Mouse (Mus musculus): ENCODE data around the gene Fkbp15. TPM values are rescaled to one million over a fixed set of nuclear protein-coding genes. Genes with fewer than 3 reads are reported as not detected.

Fkbp15 gene
- polyA plus RNA-seq, 1 experiment, result 21.6 TPM

- Histone ChIP-seq H3K4me1 (ENCODE audit: control insufficient read depth, insufficient read depth, insufficient read length, low read length) (peaks cover 2% of the 10 kb centered on the region; the same call in 1 of the 2 replicates), H3K27me3 (ENCODE audit: control insufficient read depth, insufficient read depth, low read length) (no peaks in the 10 kb centered on the region), H3K4me3 (ENCODE audit: low read depth, low read length) (no peak overlapping the region), H3K27ac (ENCODE audit: insufficient read depth, low read depth, low read length) (no peak overlapping the region), H3K36me3 (ENCODE audit: control insufficient read depth, insufficient read depth, low read length) (peaks cover 42% of the 10 kb centered on the region)
- WGBS, result 63% methylated on average over 4 of the region's 4 CpGs
- TF ChIP-seq POLR2A (IDR thresholded peaks at IDR 0.05; ENCODE audit: low read depth, low read length) (no peak), CTCF (IDR thresholded peaks at IDR 0.05; ENCODE audit: extremely low read depth, insufficient read length, insufficient replicate concordance, low read depth, low read length) (no peak)
Observed at GRCm38 (mm10) chr4:62397616-62398365, 37.4 kb upstream of the Fkbp15 start.

- 83% methylated on average over 1 of the region's 1 CpGs for WGBS
- no peak for TF ChIP-seq POLR2A (IDR thresholded peaks at IDR 0.05; ENCODE audit: low read depth, low read length)
- no peak for TF ChIP-seq CTCF (IDR thresholded peaks at IDR 0.05; ENCODE audit: extremely low read depth, insufficient read length, insufficient replicate concordance, low read depth, low read length)
Observed at GRCm38 (mm10) chr4:62395806-62396205, 35.5 kb upstream of the Fkbp15 start.

DNA sequence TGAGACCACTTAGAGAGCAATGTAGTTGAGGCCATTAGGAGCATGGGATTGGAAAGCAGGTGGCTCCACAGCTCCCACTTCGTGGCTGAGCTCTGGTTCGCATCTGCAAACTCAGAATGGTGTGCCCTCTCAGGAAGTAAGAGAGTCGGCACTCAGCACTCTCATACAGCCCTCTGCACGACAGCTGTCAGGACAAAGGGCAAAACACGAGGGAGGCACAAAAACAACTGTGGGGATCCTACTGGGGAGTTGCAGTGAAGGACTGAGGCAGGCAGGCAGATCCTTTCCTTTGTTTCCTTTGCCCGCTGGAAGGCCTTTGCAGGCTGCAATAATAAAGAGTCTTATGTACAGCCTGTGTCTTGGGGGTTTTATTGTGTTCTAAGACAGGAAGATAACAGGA lies 33.1 kb upstream of the Fkbp15 start:
- peaks cover 27% of the 10 kb centered on the region for H3K36me3 ChIP-seq (ENCODE audit: control insufficient read depth, insufficient read depth, low read length)
- H3K27me3 ChIP-seq (ENCODE audit: control insufficient read depth, insufficient read depth, low read length), result no peaks in the 10 kb centered on the region
- no peak overlapping the region for H3K4me3 ChIP-seq (ENCODE audit: low read depth, low read length)
- no peak for TF ChIP-seq CTCF (IDR thresholded peaks at IDR 0.05; ENCODE audit: extremely low read depth, insufficient read length, insufficient replicate concordance, low read depth, low read length)
- TF ChIP-seq POLR2A (IDR thresholded peaks at IDR 0.05; ENCODE audit: low read depth, low read length), result no peak
- WGBS, result 35% methylated on average over 6 of the region's 6 CpGs
- peaks cover 10% of the 10 kb centered on the region; the same call in 1 of the 2 replicates for H3K4me1 ChIP-seq (ENCODE audit: control insufficient read depth, insufficient read depth, insufficient read length, low read length)
- H3K27ac ChIP-seq (ENCODE audit: insufficient read depth, low read depth, low read length), result no peak overlapping the region

More at GRCm38 (mm10) chr4:62395806-62396205, 35.5 kb upstream of the Fkbp15 start:
- H3K4me1 ChIP-seq (ENCODE audit: control insufficient read depth, insufficient read depth, insufficient read length, low read length), result peaks cover 2% of the 10 kb centered on the region; the same call in 1 of the 2 replicates
- H3K27ac ChIP-seq (ENCODE audit: insufficient read depth, low read depth, low read length), result no peak overlapping the region
- H3K27me3 ChIP-seq (ENCODE audit: control insufficient read depth, insufficient read depth, low read length), result no peaks in the 10 kb centered on the region
- no peak overlapping the region for H3K4me3 ChIP-seq (ENCODE audit: low read depth, low read length)
- H3K36me3 ChIP-seq (ENCODE audit: control insufficient read depth, insufficient read depth, low read length), result peaks cover 38% of the 10 kb centered on the region

GRCm38 (mm10) chr4:62391892-62392291 lies 31.5 kb upstream of the Fkbp15 start:
- H3K36me3 ChIP-seq (ENCODE audit: control insufficient read depth, insufficient read depth, low read length), result peaks cover 34% of the 10 kb centered on the region
- peaks cover 11% of the 10 kb centered on the region; the same call in 1 of the 2 replicates for H3K4me1 ChIP-seq (ENCODE audit: control insufficient read depth, insufficient read depth, insufficient read length, low read length)
- TF ChIP-seq CTCF (IDR thresholded peaks at IDR 0.05; ENCODE audit: extremely low read depth, insufficient read length, insufficient replicate concordance, low read depth, low read length) (no peak), POLR2A (IDR thresholded peaks at IDR 0.05; ENCODE audit: low read depth, low read length) (no peak)
- no peaks in the 10 kb centered on the region for H3K27me3 ChIP-seq (ENCODE audit: control insufficient read depth, insufficient read depth, low read length)
- WGBS, result 87% methylated on average over 7 of the region's 7 CpGs
- H3K27ac ChIP-seq (ENCODE audit: insufficient read depth, low read depth, low read length), result no peak overlapping the region
- no peak overlapping the region for H3K4me3 ChIP-seq (ENCODE audit: low read depth, low read length)

GRCm38 (mm10) chr4:62389592-62390512 lies 29.5 kb upstream of the Fkbp15 start:
- Histone ChIP-seq H3K36me3 (ENCODE audit: control insufficient read depth, insufficient read depth, low read length) (peaks cover 31% of the 10 kb centered on the region), H3K27me3 (ENCODE audit: control insufficient read depth, insufficient read depth, low read length) (no peaks in the 10 kb centered on the region), H3K27ac (ENCODE audit: insufficient read depth, low read depth, low read length) (no peak overlapping the region), H3K4me3 (ENCODE audit: low read depth, low read length) (no peak overlapping the region), H3K4me1 (ENCODE audit: control insufficient read depth, insufficient read depth, insufficient read length, low read length) (peaks cover 11% of the 10 kb centered on the region; the same call in 1 of the 2 replicates)
- WGBS, result 25% methylated on average over 5 of the region's 5 CpGs
- TF ChIP-seq POLR2A (IDR thresholded peaks at IDR 0.05; ENCODE audit: low read depth, low read length), result no peak
- TF ChIP-seq CTCF (IDR thresholded peaks at IDR 0.05; ENCODE audit: extremely low read depth, insufficient read length, insufficient replicate concordance, low read depth, low read length), result no peak

DNA sequence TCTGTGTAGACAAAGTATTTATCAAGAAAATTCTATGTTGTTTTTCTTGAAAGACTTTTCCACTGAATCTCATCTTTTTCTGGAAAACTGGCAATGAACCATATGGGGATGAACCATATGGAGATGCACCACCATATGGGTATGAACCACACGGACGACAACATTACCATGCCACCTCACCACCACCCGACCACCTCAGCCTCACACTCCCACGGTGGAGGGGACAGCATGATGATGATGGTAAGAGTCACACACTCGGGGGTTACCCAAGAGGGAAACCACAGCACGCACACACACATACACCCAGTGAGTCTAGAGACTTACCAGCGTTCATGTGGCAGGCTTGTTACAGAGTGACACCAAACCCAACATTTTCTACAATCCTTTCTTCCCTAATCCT lies 25.1 kb upstream of the Fkbp15 start:
- WGBS, result 93% methylated on average over 7 of the region's 7 CpGs
- Histone ChIP-seq H3K27ac (ENCODE audit: insufficient read depth, low read depth, low read length) (no peak overlapping the region), H3K4me3 (ENCODE audit: low read depth, low read length) (no peak overlapping the region), H3K4me1 (ENCODE audit: control insufficient read depth, insufficient read depth, insufficient read length, low read length) (peaks cover 22% of the 10 kb centered on the region), H3K27me3 (ENCODE audit: control insufficient read depth, insufficient read depth, low read length) (no peaks in the 10 kb centered on the region), H3K36me3 (ENCODE audit: control insufficient read depth, insufficient read depth, low read length) (peaks cover 15% of the 10 kb centered on the region)
- TF ChIP-seq POLR2A (IDR thresholded peaks at IDR 0.05; ENCODE audit: low read depth, low read length) (no peak), CTCF (IDR thresholded peaks at IDR 0.05; ENCODE audit: extremely low read depth, insufficient read length, insufficient replicate concordance, low read depth, low read length) (no peak)

Data from small intestine, adult 2 months (tissue).